Mouse (Mus musculus) liver, embryonic 14.5 days (tissue): Measurements from ENCODE around the gene En2. TPM values are rescaled to one million over a fixed set of nuclear protein-coding genes. Genes with fewer than 3 reads are reported as not detected.

ENCODE experiments used
- ATAC-seq: fragments of 200-750 bp; cut with Nextera tagmentation; 2 replicates; pipeline ENCODE4 v1.8.0; 2017; ENCODE audit warnings: moderate number of reproducible peaks, mild to moderate bottlenecking, moderate library complexity; ENCODE audit not compliant: insufficient read depth
- DNase-seq, 3 experiments: peaks; one replicate each; pipeline ENCODE4 v3.0.0-alpha.2; 2012 to 2013; ENCODE audit warnings: low read depth in 3 of 3, low spot score in 3 of 3
- H3K27ac ChIP-seq: fragments of 300-500 bp; sonication (generic); 2 replicates; pipeline ENCODE4 v1.5.1; 2014; ENCODE audit warnings: moderate library complexity, mild to moderate bottlenecking, control low read depth, inconsistent platforms
- H3K27me3 ChIP-seq: fragments of 300-500 bp; sonication (generic); 2 replicates; pipeline ENCODE4 v1.6.1; 2014; ENCODE audit warnings: mild to moderate bottlenecking, low read length, moderate library complexity; ENCODE audit not compliant: control insufficient read depth, insufficient read depth
- H3K36me3 ChIP-seq: fragments of 300-500 bp; sonication (generic); replicated peaks from 2 replicates; pipeline ENCODE4 v1.6.1; 2014; ENCODE audit warnings: low read depth; ENCODE audit not compliant: control insufficient read depth, insufficient read depth
- H3K4me1 ChIP-seq, 2 experiments: fragments of 200-500 bp in 1 of 2; fragments of 300-500 bp in 1 of 2; sonication (generic) in 1 of 2; replicated peaks; 2 replicates each; pipeline ENCODE4 v1.6.1; 2012 to 2014; ENCODE audit warnings: antibody characterized with exemption in 1 of 2, inconsistent platforms in 1 of 2, low read length in 1 of 2; ENCODE audit not compliant: control insufficient read depth in 2 of 2, insufficient read depth in 2 of 2
- H3K4me2 ChIP-seq: fragments of 300-500 bp; sonication (generic); 2 replicates; pipeline ENCODE4 v1.6.1; 2014; ENCODE audit warnings: low read depth, mild to moderate bottlenecking, control low read depth, moderate library complexity
- H3K4me3 ChIP-seq, 2 experiments: fragments of 200-500 bp in 1 of 2; fragments of 300-500 bp in 1 of 2; sonication (generic) in 1 of 2; 2 replicates each; pipeline ENCODE4 v1.5.1; 2012 to 2014; ENCODE audit warnings: low read depth in 2 of 2, low read length in 2 of 2, mild to moderate bottlenecking in 2 of 2, control low read depth in 1 of 2, inconsistent platforms in 1 of 2, moderate library complexity in 1 of 2; ENCODE audit not compliant: insufficient read depth in 1 of 2
- H3K9ac ChIP-seq: fragments of 300-500 bp; sonication (generic); replicated peaks from 2 replicates; pipeline ENCODE4 v1.6.1; 2014; ENCODE audit warnings: mild to moderate bottlenecking, control low read depth, moderate library complexity
- H3K9me3 ChIP-seq: fragments of 300-500 bp; sonication (generic); 2 replicates; pipeline ENCODE4 v1.6.1; 2016; ENCODE audit warnings: low read length, mixed read lengths; ENCODE audit not compliant: control insufficient read depth
- CTCF ChIP-seq: IDR thresholded peaks from 2 replicates; pipeline ENCODE4 v1.5.1; 2016; ENCODE audit warnings: antibody characterized with exemption, low read depth, control low read depth
- EP300 ChIP-seq: IDR thresholded peaks from 2 replicates; pipeline ENCODE4 v1.6.1; 2016; ENCODE audit warnings: antibody characterized with exemption, low read depth
- WGBS: fragments of 180-500 bp; shearing (Covaris S2); extraction: QIAGEN DNeasy Blood & Tissue Kit; methylation state at CpG from one replicate; pipeline ENCODE4 v1.1.7; 2014; ENCODE audit not compliant: insufficient replicate concordance; 5-methylcytosine and 5-hydroxymethylcytosine counted together
- polyA plus RNA-seq, 2 experiments: library from polyadenylated mRNA; depleted of rRNA in 1 of 2; stranded (reverse) in 1 of 2; unstranded in 1 of 2; fragments of >200 nt; fragmentation: Nextera tagmentation in 1 of 2; extraction: Ambion mirVana in 1 of 2; gene quantifications; 2 replicates each; pipeline versions ENCODE4 v1.2.1 to v1.2.3; 2012 to 2014

En2 gene
- polyA plus RNA-seq, 2 experiments, result not detected

DNA sequence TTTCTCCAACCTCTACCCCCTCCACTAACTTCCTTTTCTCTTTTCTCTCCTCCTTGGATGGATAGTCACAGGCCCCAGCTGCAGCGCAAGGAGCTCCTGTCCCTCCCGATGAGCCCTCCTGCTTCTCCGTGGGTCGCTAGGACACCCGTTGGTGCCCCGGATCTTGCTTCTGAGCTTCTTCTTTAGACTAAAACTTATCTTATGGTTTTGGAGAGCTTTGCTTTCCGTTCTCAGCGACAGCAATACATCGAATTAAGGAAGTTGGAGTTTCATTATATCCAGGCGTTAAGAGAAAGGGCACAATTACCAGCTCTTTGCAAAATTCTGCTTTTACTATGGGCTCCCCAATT lies 10.1 kb downstream of the En2 start:
- no peak overlapping the region for H3K4me2 ChIP-seq
- H3K27ac ChIP-seq, result no peak overlapping the region
- ATAC-seq (no peak), DNase-seq (no peak)
- no peak overlapping the region for H3K9ac ChIP-seq
- H3K36me3 ChIP-seq, result no peaks in the 10 kb centered on the region
- H3K27me3 ChIP-seq, result peaks cover 81% of the 10 kb centered on the region
- H3K4me3 ChIP-seq, result no peak overlapping the region
- no peak for TF ChIP-seq CTCF
- no peak for TF ChIP-seq EP300
- under 1% methylated on average over 10 of the region's 10 CpGs for WGBS
- H3K9me3 ChIP-seq, result no peaks in the 10 kb centered on the region
- no peaks in the 10 kb centered on the region for H3K4me1 ChIP-seq

DNA sequence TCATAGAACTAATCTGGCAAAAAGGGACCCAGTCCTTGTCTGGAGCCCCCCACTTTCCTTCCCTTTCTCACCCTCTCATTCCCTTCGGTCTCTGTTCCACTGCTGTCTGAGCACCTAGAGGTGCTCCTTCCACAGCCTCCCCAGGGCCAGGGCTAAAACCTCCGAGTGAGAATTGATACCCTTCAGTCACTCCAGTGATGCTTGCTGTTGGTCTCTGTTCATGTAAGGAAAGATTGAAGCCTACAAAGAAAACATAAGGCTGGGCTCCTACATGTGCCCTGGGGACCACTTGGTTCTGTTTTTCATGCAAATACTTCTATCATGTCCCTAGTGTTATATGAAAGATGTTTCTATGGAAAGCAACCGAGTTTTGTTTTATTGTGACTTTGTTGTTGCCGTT lies 10.5 kb downstream of the En2 start:
- ATAC-seq (no peak), DNase-seq (no peak)
- Histone ChIP-seq H3K9me3 (no peaks in the 10 kb centered on the region), H3K9ac (no peak overlapping the region), H3K4me1 (no peaks in the 10 kb centered on the region), H3K4me2 (no peak overlapping the region), H3K27me3 (peaks cover 76% of the 10 kb centered on the region), H3K27ac (no peak overlapping the region), H3K36me3 (no peaks in the 10 kb centered on the region), H3K4me3 (no peak overlapping the region)
- WGBS, result 3% methylated on average over 4 of the region's 4 CpGs
- TF ChIP-seq CTCF (no peak), EP300 (no peak)

DNA sequence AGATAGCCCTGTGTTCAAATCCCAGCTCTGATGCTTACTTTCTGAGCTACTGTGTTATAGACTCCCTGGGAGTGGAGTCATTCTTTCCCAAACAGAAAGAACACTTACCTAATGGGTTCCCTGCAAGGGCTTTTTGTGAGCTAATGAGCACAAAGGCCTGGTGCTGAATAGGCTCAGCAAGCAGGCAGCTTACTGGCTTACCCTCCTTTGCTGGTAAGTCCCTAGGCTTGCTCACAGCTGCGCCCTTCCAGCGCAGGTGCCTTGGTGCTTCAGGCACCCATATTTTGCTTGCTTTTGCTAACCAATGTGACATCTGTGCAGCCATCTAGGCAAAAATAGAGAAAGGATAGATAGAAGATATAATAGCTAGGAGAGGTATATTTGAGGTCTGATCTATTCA lies 11.1 kb downstream of the En2 start:
- Histone ChIP-seq H3K9me3 (no peaks in the 10 kb centered on the region), H3K27me3 (peaks cover 72% of the 10 kb centered on the region), H3K4me1 (no peaks in the 10 kb centered on the region), H3K9ac (no peak overlapping the region), H3K4me3 (no peak overlapping the region), H3K36me3 (no peaks in the 10 kb centered on the region), H3K27ac (no peak overlapping the region), H3K4me2 (no peak overlapping the region)
- TF ChIP-seq EP300 (no peak), CTCF (no peak)
- ATAC-seq (no peak), DNase-seq (no peak)
- 2% methylated on average over 2 of the region's 2 CpGs for WGBS

DNA sequence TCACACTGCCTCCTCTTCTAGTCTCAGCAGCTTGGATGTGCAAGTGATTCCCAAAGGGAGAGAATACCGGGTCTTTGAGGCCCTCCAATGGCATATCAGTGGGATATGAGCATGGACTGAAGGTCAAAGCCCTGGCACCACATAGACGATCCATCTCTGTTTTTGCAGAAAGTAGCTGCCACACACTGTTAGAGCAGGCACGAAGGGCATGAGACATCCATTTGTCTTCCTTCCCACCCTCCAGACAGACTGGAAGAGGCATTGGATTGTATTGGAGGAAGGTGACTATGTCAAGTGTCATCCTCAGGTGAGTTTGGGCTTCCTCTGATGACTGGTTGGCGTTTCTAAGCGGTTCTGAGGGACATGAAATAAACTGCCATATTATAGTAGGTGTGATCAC lies 12.8 kb downstream of the En2 start:
- Histone ChIP-seq H3K27ac (no peak overlapping the region), H3K9ac (no peak overlapping the region), H3K4me1 (no peaks in the 10 kb centered on the region), H3K36me3 (no peaks in the 10 kb centered on the region), H3K27me3 (peaks cover 54% of the 10 kb centered on the region), H3K4me3 (no peak overlapping the region), H3K4me2 (no peak overlapping the region), H3K9me3 (no peaks in the 10 kb centered on the region)
- WGBS, result 20% methylated on average over 5 of the region's 5 CpGs
- TF ChIP-seq CTCF, result no peak
- no peak for TF ChIP-seq EP300
- DNase-seq (no peak), ATAC-seq (no peak)

DNA sequence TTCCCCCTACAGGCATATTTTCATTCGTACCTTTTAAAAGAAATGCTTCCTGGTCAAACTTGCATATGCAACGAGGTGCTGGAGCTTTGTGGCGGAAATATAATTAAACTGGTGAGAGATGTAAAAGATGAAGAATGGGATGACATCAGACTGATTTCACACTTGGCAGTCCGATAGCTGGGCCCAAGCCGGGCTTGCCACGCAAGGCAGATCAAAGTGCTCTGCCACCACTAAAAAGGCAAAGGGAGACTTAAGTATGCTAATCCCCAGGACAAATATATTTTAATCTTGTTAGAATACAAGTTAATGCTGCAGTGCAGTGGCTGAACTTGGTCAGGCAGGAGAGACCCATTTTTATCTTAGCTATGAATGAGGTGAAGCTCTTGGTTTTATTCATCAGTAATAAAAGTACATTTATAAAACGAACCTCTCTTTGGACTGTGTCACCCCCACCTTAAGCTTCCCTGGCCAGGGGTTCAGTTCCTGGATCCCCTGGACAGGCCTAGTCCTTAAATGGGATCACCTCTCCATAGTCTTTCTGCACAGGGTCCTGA lies 13.8 kb downstream of the En2 start:
- WGBS, result 24% methylated on average over 7 of the region's 7 CpGs
- H3K4me3 ChIP-seq, result no peak overlapping the region
- no peaks in the 10 kb centered on the region for H3K4me1 ChIP-seq
- TF ChIP-seq EP300 (no peak), CTCF (no peak)
- no peak for DNase-seq
- H3K27ac ChIP-seq, result no peak overlapping the region
- H3K9me3 ChIP-seq, result no peaks in the 10 kb centered on the region
- H3K4me2 ChIP-seq, result no peak overlapping the region
- peaks cover 44% of the 10 kb centered on the region for H3K27me3 ChIP-seq
- H3K9ac ChIP-seq, result no peak overlapping the region
- no peak for ATAC-seq
- no peaks in the 10 kb centered on the region for H3K36me3 ChIP-seq
